Mouse (Mus musculus) c-Kit-positive CD71-positive TER-119-positive erythroid progenitor cells, embryonic 14.5 days (primary cell): Measurements from ENCODE around the gene 4930507D05Rik.
"Not testable (repeated sequence)": the region's sequence is repeated elsewhere in the genome, so short reads cannot be mapped to it uniquely, and the experiment has no call there.

ENCODE experiments used
- DNase-seq: peaks from one replicate; pipeline ENCODE4 v3.0.0-alpha.2; 2013; ENCODE audit warnings: low spot score

4930507D05Rik gene

GRCm38 (mm10) chr10:62449364-62450279, at the start of gene 4930507D05Rik, which contains the start of gene Supv3l1:
Gene 4930507D05Rik, plus strand, starts transcription at chr10:62449489.
Gene Supv3l1, minus strand, starts transcription at chr10:62449738.
- peak; percentile 87 for DNase-seq

DNA sequence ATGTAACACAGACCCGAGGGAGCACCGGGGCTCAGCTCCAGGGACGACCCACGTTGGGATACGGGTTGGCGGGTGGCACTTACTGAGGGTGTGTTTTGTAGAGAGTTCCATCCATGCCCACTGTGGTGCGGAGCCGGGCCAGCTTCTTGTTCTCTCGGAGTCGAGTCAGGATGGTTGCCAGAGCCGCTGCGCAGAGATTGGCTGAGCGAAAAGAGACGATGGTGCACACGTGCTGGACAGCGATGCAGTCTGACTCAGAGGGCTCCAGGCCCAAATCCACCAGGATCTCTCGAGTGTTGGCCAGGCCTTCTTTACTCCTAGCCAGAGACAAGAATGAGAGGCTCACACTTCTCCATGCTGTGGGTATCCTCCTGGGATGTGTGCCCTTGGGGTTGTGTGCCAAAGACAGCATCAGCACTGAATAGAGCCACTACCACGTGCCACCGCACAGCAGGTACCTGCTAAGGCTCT, 47.6 kb upstream of the 4930507D05Rik start:
- DNase-seq, result no peak

GRCm38 (mm10) chr10:62404901-62405300, 44.4 kb upstream of the 4930507D05Rik start:
- no peak for DNase-seq

DNA sequence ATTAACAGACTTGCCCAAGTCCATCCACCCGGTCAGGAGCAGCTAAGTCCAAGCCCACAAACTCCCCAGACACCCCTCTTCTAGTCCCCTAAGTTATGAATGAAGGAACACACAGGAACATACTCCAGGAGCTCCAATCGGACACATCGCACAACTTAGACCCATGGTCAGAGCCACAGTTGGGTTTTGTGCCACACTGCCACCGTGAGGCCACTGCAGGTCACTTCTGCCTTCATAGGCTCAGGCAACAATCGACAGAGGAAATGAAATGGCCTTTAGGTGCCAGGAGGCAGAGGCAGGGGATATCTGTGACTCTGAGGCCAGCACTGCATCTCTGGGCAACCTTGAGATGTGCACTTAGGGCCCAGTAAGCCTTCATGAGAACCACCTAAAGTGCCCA, 38.3 kb upstream of the 4930507D05Rik start:
- DNase-seq, result peak; percentile 48

- no peak for DNase-seq
Measured at GRCm38 (mm10) chr10:62411431-62412410, 37.6 kb upstream of the 4930507D05Rik start.

- DNase-seq, result peak; percentile 28
Measured at GRCm38 (mm10) chr10:62412906-62413605, 36.2 kb upstream of the 4930507D05Rik start.

DNA sequence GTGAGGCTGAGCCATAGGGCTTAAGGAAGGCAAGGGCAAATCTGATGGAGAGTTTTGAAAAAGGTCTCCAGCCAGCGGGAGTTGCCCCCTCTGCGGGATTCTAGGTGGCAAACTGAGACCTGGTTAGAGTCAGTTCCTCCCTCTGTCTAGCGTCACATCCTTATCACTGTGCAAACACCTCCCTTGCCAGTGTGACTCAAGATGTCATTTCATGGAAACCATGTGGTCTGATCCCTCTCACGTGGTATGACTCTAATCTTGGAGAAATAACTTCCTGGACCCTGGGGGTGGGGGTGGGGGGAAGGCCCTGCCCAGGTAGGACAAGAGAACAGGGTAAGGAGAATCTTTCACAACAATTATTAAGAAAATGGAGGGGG, 35.7 kb upstream of the 4930507D05Rik start:
- DNase-seq, result peak; percentile 28

GRCm38 (mm10) chr10:62418831-62419356, 30.4 kb upstream of the 4930507D05Rik start:
- DNase-seq, result no peak

DNA sequence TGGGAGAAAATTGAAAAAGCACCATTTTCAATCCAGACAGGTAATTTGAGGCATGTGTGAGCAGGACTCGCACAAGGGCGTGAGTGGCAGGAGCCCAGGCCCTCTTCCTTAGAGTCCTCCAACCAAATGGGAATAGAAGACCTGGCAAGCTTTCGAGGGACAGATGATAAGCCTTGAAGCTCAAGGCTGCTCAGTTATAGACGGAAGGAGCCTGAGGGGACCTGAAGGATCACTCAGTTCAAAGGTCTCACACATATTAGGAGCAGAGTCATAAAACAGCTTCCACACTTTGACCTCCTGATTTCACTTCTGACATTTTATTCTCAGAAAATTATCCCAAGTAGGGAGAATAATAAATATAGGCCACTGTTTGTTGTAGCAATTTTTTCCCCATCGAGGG, 29.9 kb upstream of the 4930507D05Rik start:
- no peak for DNase-seq

- DNase-seq, result no peak
Measured at GRCm38 (mm10) chr10:62420399-62420798, 28.9 kb upstream of the 4930507D05Rik start.

GRCm38 (mm10) chr10:62421127-62421526, 28.2 kb upstream of the 4930507D05Rik start:
- DNase-seq, result no peak

- no peak for DNase-seq
Measured at GRCm38 (mm10) chr10:62422255-62422654, 27.0 kb upstream of the 4930507D05Rik start, which contains the start of gene Hkdc1. Gene Hkdc1, minus strand, starts transcription at chr10:62422491.

DNA sequence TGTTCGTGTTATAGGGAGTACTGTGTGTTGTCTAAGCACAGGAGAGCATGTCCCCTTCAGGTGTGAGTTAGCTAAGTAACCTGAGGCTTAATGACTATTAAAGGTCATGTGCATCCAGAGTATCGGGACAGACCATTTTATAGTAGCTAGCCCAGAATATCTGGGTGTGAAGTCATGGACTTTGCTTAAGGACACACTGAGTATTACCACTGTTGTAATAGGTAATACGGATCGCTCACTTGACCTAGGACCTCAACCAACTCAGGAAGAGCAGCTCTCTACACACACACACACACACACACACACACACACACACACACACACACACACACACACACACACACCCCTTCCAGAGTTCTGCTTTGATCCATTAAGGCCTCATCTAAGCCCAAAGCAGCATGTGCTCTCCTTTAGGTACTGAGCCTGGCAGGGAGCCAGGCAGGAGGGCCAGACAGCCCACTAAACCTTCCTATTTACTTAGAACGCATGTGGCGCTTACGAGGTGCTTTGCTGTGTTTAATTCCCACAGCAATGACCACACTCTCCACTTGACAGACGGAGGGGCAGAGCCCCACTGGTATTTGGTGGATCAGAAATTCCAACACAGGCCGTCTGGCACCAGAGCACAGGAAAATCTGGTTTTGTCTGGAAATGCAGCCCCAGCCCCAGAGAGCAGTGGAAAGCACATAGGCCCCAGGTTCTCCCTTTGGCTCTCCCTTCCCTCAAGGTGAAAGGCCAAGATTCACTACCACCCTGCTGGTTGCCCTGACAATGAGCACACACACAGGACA, 24.0 kb upstream of the 4930507D05Rik start:
- DNase-seq, result no peak

DNA sequence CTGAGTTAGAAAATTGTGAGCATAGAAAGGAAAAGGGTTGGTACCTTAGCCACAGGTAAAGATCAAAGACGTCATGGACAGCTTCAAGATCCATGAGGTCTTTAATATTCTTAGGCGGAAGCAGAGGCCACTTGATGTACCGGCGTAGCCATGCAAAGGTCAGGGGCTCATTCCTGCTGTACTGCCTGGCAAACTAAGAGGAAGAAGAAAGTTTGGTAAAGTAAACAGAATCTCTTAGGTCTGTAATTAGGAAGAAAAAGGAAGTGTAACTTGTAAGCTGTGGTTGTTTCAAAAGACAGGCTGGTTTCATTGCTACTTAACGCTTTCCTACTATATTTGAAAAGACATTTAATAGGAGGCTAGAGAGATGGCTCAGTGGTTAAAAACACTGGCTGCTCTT, 18.9 kb upstream of the 4930507D05Rik start:
- DNase-seq, result no peak

GRCm38 (mm10) chr10:62450280-62450640, 971 bp downstream of the 4930507D05Rik start:
- DNase-seq, result no peak

GRCm38 (mm10) chr10:62452001-62452400, 2.7 kb downstream of the 4930507D05Rik start:
- DNase-seq, result not testable (repeated sequence)

DNA sequence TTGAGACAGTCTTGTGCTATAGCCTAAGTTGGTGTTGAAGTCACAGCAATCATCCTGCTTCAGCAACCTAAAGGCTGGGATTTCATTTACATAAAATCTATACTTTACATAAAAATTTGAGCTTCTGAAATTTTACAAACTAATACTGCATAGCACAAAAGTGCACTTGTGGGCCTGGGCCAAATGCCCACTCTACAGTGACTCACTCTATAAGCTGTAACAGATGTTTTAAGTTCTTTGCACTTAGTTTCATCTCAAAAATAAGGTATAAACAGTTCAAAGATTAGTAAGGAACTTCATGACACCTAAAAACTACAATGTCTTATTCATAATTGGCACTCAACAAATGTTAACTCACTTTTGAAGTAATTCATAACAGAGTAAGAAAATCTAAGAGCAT, 12.0 kb downstream of the 4930507D05Rik start:
- no peak for DNase-seq

DNA sequence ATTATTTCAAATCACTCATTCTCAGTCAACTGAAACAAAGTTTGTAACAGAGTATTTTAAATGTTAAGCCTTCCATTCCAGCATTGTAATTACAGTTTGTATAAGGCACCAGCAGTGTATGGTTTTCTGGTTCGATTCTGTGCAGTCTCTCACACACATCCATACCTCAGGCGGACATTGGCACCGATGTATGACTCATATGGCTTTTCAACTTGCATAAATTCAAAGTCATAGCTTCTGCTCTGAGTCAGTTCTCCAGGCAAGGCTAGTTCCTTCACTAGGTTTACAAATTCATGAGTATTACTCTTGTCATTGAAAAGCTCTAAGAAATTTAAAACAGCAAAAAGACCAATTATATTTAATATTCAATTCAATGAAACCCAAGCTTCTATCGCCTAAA, 20.4 kb downstream of the 4930507D05Rik start:
- no peak for DNase-seq

- no peak for DNase-seq
Measured at GRCm38 (mm10) chr10:62471105-62471504, 21.8 kb downstream of the 4930507D05Rik start.

DNA sequence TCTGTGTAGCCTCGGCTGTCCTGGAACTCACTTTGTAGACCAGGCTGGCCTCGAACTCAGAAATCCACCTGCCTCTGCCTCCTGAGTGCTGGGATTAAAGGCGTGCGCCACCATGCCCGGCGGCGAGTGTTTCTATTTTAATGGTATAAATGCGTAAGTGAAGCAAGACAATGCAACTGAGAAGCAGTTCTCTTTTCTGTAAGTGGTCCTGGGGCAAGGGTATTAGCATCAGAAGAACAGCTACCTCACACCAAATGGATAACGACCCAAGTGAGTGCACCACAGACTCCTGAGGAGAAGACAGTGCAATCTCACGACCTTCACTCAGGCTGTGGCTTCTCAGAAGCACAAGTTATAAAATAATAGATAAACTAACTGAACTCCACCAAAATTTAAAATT, 25.7 kb downstream of the 4930507D05Rik start:
- DNase-seq, result no peak

DNA sequence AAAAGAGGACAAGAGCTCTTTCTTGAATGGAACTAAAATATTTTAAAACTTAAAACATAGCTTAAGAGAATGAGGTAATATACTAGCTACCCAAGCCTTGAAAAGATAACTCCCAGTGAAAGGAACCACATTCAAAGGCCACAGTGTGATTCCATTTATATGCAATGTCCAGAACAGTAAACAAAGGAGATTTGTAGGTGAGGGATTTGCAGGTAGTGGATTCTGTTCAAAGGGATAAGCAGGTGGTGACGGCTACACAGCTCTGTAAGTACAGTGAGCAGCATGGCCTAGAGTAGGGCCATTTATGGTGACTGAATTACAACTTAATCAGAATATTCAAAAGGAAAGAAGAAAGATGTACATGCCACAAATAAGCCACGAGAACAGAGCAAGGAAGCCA, 27.7 kb downstream of the 4930507D05Rik start:
- no peak for DNase-seq
